Mouse (Mus musculus): ENCODE results near the gene Grk1.

The Grk1 gene

DNA sequence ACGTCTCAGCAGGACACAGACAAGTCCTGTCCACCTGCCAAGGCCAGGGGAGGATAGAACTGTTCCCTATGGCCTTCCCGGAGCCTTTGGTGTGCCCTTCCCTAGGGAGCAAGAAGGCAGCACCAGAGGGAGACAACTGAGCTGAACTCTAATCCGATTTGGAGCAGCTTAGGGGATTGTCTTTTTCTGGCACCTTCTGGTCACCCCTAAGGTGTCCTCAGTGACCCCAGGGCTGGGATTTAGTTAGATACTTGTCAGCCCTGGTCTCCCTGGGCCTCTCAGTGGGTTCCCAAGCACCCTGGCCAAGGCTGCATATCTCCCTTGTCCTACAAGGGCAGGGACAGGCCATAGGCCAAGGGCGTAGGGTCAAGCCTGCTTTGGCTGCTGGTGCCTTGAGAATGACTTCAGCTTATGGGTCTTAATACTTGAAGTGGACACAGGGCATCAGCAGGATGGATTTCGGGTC lies at the start of gene Grk1:
Gene Grk1 (plus strand): TSS at position 416 of the 466 bp plus-strand sequence.
- DNase-seq (ENCODE audit: low spot score), result no peak

DNA sequence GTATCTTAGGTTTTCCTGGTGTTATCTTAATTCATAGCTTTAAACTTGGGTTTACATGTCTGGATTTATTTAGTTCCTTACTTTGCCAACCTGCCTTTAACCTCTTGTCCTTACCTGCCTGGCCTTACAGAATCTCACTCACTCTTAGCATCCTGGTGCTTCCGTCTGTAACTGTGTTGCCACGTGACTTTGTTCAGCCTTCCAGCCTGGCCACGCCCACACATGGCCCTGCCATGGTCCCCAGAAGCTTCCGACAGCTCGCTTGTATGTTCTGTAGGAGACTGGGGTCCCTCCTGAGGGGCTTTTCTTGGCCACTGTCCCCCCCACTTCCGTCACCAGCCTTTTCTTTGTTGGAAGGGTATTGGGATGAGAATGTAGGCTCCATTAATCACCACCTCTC lies 48.7 kb upstream of the Grk1 start:
- DNase-seq (ENCODE audit: low spot score), result no peak

DNA sequence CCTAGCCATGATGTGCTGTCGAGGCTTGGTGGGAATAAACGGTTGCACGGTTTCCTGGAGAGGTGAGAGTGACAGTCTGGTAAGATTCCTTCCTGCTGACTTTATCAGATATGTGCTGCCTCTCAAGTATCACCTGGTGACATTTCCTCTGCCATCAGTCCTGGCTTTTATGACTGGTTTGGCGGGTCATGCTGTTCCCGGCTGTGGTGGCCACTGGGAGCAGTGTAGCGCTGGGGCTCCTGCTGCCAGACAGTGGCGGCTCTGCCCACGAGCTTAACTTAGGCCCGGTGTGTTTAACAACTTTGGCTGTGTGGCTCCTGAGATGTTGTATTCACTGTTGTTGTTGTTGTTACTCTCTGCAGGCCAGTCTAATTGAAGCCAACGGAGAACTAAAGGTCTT lies 48.2 kb upstream of the Grk1 start:
- DNase-seq (ENCODE audit: low spot score), result peak; percentile 53

GRCm38 (mm10) chr8:13360213-13360612 lies 44.7 kb upstream of the Grk1 start:
- DNase-seq (ENCODE audit: low spot score), result no peak

- no peak for DNase-seq (ENCODE audit: low spot score)
Observed at GRCm38 (mm10) chr8:13361865-13362264, 43.0 kb upstream of the Grk1 start.

GRCm38 (mm10) chr8:13373151-13373662 lies 31.7 kb upstream of the Grk1 start:
- no peak for DNase-seq (ENCODE audit: low spot score)

GRCm38 (mm10) chr8:13381630-13382029 lies 23.3 kb upstream of the Grk1 start:
- DNase-seq (ENCODE audit: low spot score), result no peak

DNA sequence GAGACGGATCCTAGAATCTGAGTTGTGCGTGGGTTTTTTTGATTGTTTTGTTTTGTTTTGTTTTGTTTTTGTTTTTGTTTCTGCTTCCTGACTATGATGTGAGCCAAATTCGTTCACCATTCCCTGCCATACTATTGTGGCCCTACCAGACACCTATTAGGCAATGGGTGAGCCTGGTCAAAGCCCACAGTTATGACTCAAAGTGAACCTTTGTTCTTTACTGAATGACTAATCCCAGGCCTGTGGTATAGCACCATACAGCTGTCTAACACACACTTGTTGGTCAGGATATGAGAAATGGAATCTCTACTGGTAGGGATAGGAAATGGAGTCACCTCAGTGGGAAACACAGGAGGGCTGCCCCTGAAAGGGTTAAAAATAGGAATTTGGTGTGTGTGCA lies 22.3 kb upstream of the Grk1 start:
- no peak for DNase-seq (ENCODE audit: low spot score)

DNA sequence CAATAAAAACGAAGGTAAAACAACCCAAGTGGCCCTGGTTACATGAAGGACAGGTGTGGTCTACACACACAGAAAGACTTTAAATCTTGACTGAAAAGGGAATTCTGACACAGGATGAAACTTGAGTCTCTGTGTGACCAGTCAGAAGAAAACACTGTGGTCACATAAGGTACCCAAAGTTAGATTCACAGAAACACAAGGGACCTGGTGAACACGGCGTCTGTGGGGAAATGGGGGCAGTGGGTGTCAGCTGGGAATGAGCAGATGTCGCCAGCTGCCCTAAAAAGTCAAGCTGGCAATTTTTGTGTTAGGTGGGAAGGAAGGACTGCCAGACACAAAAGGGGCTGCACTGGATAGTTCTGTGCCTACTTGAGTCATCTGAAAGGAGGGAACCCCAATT lies 21.9 kb upstream of the Grk1 start:
- no peak for DNase-seq (ENCODE audit: low spot score)

GRCm38 (mm10) chr8:13386366-13386765 lies 18.5 kb upstream of the Grk1 start:
- no peak for DNase-seq (ENCODE audit: low spot score)

GRCm38 (mm10) chr8:13387728-13388127 lies 17.2 kb upstream of the Grk1 start:
- no peak for DNase-seq (ENCODE audit: low spot score)

DNA sequence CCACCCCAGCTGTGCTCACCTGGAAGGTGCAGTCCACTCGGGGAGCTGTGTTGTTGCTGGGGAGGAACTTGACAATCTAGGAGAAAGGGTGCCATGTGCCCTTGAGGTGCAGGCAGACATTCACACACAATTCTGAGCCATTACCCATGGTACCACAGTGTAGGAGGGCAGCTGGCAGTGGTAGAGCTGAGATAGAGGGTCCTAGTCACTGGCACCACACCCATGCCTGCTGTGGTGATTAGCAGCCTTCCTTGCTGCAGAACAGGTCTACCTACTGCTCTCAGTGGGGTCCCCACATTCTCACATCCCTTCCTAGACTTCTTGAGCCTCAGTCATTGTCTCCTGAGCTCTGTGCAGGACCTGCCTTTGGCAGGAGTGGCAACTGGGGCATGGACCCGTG lies 16.1 kb upstream of the Grk1 start:
- DNase-seq (ENCODE audit: low spot score), result no peak

DNA sequence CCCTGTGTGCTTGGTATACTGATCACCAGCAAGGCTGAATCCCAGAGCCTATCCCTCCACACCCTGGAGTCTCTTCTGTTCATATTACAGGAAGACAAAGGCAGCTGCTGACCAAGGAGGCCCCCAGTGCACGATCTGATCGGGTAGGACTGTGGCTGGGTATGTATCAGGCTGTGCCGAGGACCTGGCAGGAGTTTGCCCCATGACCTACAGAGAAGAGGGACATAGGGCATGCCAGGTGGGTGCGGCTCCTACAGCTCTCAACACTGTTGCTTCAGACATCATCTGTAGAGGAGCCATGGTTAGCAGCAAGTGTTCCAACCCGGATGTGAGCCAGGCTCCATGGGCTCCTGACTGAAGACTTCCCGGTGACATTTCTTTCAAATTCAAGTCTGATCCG lies 11.0 kb upstream of the Grk1 start:
- DNase-seq (ENCODE audit: low spot score), result no peak

GRCm38 (mm10) chr8:13396725-13397124 lies 8.2 kb upstream of the Grk1 start, which contains the start of gene Atp4b:
Gene Atp4b (minus strand): TSS chr8:13396825.
- no peak for DNase-seq (ENCODE audit: low spot score)

DNA sequence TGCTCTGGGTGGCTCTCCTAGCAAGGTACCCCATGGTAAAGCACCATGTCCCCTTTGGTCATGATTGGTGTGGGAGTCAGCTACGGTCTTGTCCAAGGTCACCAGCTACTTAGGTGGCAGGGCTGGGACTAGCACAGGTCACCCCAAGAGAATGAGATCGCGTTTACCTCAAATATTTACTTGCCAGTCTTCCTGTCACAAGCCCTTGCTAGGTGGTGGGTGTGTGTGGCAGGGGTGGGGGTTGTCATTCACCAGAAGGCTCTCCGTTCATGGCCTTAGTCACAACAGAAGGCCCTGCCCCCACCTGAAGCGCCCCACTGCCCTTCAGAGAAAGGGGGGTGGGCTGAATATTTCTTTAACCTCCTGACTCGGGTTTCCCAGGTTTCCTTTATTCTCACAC lies 1.4 kb upstream of the Grk1 start:
- DNase-seq (ENCODE audit: low spot score), result no peak

GRCm38 (mm10) chr8:13406011-13406410 lies 1.1 kb downstream of the Grk1 start:
- no peak for DNase-seq (ENCODE audit: low spot score)

- DNase-seq (ENCODE audit: low spot score), result peak; percentile 58
Observed at GRCm38 (mm10) chr8:13411597-13411996, 6.7 kb downstream of the Grk1 start.

DNA sequence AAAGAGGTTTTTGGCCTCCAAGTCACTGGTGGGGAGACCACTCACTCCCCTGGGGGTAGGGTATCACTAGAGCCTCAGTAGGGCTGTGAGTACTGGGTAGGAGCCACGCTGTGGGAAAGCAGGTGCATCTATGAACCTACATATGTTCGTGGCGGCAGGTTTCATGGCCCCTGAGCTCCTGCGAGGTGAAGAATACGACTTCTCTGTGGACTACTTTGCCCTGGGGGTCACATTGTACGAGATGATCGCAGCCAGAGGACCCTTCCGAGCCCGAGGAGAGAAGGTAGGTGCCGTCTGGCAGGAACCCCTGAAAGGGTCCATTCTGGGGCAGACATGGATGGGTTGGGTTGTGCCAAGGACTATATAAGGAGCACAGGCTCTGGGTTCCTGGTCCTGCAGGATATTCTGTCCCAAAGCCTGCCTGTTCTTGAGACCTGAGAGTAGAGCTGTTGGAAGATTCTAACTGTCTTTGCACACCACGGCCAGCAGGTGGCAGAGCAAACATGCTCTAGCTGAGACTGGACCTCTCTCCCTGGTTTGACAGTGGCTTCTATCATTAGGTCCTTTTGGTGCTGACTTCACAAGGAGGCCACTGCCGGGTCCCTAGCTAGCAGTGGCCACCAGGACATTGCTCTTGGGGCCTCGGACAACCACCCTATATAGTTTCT lies 8.1 kb downstream of the Grk1 start:
- DNase-seq (ENCODE audit: low spot score), result peak; percentile 52

DNA sequence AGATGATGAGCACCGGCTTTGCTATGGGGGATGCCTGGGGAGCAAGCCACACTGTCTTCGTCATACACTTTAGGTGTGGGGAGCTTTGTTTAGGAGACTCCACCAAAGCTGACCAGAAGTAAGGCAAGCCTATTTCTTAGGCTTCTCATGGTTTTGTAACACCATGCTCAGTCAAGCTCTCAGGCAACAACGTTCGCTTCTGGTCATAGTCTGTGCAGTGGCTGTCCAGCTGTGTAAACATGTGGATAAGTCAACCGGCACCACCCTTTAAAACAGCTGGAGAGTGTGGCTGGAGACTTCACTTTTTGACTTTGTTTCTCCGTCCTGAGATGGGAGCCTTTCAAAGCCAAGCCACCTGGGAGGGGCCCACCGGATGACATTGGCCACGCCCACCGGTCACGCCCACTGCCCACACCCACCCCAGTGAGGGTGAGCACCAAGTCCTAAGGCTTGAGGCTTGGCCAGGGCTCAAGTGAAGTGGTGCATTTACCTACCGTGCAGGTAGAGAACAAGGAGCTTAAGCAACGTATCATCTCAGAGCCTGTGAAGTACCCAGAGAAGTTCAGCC lies 9.0 kb downstream of the Grk1 start:
- DNase-seq (ENCODE audit: low spot score), result no peak

GRCm38 (mm10) chr8:13415879-13416278 lies 11.0 kb downstream of the Grk1 start:
- DNase-seq (ENCODE audit: low spot score), result no peak

DNA sequence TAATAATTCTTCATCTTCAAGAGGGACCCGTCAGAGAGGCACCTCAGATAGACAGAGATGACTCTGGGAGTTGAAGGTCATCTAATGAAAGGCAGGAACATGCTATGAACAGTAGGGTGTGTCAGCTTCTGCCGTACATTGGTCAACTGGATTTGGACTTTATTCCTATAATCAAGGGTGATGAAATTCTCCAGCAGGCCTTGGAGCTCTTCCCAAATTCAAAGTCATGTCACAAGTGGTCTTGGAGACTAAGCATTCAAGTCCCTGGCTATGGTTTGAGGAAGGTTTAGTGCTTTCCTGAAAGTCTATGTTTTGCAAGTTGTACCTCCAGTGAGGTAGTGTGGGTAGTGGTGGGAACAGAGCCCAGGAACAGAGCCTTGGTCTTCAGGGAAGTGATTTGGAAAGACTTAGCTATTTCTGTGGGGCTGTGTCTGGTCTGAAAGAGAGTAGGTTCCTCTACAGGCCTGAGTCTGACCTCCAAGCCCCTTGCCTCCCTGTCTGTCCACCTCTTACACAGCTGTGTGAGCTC lies 14.3 kb downstream of the Grk1 start:
- DNase-seq (ENCODE audit: low spot score), result no peak

DNA sequence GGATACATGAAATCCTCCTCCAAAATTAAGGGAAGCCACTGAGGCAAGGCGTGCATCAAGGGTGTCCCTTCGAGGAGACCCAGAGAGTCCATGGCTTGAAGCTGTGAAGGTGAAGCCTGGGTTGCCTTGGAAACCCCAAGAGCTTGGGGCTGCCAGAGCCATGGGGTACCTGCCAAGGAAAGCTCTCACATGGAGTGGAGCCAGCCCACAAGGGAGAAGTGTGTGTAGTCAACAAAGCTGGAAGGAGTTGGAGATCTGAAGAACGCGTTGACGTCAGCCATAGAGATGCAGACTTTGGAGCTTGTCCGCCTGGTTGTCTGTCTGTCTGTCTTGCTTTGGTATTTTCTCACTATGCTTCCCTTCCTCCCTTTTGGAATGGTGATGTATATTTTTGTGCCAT lies 16.1 kb downstream of the Grk1 start:
- DNase-seq (ENCODE audit: low spot score), result no peak

- no peak for DNase-seq (ENCODE audit: low spot score)
Observed at GRCm38 (mm10) chr8:13427351-13427750, 22.5 kb downstream of the Grk1 start.

DNA sequence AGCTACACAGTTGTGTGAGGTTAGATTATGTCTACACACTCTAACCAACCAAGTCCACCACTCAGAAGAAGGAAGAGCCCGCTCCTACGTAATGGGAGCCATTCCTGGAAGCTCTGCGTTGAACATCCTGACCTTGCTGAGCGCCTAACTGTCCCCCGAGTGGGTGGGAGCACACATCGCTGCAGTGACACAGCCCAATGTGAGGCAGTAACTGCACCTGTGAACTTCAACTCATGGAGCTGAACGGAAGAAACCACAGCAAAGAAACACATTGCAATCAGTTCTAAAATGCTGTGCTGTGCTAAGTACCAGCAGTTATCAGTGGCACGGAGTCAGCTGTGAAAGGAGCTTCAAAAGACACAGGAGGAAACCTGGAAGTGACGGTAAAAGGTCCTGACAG lies 23.3 kb downstream of the Grk1 start:
- no peak for DNase-seq (ENCODE audit: low spot score)

Data from urinary bladder, postnatal 14 days (tissue).